Mouse (Mus musculus) CD4-positive, CD25-positive, alpha-beta regulatory T cell, adult 4 months (primary cell): Measurements from ENCODE around the gene Gal3st3. TPM values are rescaled to one million over a fixed set of nuclear protein-coding genes. Genes with fewer than 3 reads are reported as not detected.
"Not testable (repeated sequence)": the region's sequence is repeated elsewhere in the genome, so short reads cannot be mapped to it uniquely, and the experiment has no call there.

Source experiments
- ATAC-seq: one replicate; pipeline ENCODE4 v1.8.0; 2017
- polyA plus RNA-seq, 2 experiments: library from polyadenylated mRNA; unstranded; fragments of 100-300 nt; shearing (Covaris generic); gene quantifications; one replicate each; pipeline ENCODE4 v1.2.1; 2017

Gene Gal3st3
- polyA plus RNA-seq, 2 experiments from 2014 or later = 0.15 TPM; not detected in 1

DNA sequence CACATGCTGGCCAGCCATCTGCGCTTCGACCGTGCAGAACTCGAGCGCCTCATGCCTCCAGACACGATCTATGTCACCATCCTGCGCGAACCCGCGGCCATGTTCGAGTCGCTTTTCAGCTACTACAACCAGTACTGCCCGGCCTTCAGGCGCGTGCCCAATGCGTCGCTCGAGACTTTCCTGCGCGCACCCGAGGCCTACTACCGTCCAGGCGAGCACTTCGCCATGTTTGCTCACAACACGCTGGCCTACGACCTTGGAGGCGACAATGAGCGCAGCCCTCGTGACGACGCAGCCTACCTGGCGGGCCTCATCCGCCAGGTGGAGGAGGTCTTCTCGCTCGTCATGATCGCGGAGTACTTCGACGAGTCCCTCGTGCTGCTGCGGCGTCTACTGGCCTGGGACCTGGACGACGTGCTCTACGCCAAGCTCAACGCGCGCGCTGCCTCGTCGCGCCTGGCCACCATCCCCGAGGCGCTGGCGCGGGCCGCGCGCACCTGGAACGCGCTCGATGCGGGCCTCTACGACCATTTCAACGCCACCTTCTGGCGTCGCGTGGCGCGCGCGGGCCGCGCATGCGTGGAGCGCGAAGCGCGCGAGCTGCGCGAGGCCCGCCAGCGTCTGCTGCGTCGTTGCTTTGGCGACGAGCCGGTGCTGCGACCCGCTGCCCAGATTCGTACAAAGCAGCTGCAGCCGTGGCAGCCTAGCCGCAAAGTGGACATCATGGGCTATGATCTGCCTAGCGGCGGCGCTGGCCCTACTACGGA is 9.0 kb downstream of the Gal3st3 start:
- ATAC-seq = no peak

DNA sequence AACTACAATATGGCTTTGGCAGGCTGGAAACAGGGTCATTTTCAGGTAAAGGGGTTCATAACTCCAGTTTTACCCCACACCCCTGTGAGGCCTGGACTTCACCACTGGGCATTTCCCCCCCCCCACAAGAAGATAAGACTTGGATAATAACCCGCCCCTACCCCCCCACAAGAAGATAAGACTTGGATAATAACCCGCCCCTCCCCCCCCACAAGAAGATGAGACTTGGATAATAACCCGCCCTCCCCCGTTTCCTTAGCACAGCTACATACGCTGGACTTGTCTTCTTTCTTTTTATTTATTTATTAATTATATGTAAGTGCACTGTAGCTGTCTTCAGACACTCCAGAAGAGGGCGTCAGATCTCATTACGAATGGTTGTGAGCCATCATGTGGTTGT is 10.9 kb downstream of the Gal3st3 start:
- ATAC-seq = no peak

DNA sequence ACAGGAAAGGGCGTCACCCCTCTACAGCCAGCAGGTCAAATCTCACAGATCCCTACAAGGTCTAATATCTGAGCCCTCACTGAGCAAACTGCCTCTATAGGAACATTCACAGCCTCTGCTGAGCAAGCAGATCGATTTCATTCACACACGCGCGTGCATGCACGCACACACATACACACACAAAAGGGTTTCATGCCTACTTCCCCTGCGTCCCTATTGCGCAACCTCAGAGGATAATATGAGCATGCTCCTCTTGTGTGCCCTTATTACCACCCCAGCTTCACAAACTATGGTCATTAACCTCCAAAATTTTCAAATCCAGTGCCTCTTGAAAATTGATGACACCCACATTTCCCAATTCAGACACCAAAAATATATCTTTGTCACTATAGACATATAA is 15.1 kb downstream of the Gal3st3 start:
- ATAC-seq = no peak

GRCm38 (mm10) chr19:5323801-5324200 is 25.7 kb downstream of the Gal3st3 start:
- peak; percentile 89 for ATAC-seq

DNA sequence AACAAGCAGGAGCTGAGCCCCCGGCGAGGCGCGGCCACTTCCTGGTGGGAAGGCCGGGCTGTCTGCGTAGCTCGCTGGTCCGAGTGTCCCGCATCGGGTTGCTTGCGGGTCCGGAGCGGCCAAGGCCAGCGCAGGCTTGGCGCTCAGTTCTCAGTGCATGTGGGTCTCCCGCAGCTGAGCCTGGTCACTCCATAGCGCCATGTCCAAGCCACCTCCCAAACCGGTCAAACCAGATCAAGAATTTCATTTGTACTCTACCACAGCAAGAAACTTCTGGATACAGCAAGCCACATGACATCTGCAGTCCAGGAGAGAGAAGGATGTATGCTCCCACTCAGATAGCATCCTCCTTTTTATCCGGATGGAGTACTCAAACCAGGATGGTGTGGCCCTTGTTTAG is 29.8 kb downstream of the Gal3st3 start:
- no peak for ATAC-seq

DNA sequence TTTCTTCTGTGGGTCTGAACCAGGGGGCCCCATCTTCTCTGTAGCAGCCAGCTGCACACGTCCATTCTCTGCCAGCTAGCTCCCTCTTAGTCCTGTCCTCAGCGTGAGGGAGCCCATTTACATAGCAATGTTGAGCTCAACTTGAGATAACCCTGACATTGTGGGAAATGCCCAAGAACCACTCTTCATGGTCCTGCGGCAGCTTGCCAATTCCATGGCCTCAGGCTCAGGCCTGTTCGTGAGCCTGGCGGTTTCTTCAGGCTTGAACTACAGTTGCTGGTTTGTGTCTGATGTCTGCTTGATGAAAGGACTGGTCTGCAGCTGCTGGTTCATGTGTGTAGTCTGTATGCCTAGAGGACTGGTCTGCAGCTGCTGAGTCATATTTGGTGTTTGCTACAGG is 36.6 kb downstream of the Gal3st3 start:
- ATAC-seq = no peak

DNA sequence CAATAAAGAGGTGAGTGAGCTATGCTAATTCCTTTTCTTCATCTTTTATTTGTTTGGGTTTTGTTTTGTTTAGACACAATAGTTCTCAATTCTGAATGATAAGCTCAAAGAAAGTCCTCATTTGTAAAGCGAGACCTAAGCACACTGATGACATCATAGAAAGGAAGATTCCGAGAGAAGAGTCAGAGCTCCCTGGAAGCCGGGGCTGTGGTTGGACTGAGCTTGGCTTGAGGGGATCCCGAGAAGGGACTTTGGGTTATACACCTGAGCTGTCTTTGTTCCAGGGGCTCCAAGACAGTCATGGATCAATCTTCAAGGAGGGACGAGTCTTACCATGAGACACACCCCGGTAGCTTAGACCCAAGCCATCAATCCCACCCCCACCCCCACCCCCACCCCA is 37.3 kb downstream of the Gal3st3 start, which contains the start of gene Catsper1:
Catsper1 (plus strand) TSS at position 301 of the 400 bp plus-strand sequence.
- no peak for ATAC-seq

DNA sequence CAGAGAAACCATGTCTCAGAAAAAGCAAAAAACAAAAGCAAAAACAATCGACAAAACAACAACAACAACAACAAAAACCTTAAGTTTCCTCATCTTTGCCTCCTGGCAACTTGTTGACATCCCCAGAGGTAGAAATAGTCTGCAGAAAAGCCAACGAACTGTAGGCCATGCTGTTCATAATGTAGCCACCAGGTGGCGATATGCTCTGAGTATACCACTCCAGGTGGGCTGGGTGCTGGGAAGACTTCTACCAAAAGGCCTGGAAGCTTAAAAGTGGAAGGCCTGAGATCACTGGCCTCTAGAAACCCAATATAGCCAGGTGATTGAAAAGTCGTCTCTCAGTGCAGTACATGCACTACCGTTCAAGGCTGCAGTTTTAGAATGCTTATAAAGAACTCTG is 39.8 kb downstream of the Gal3st3 start:
- ATAC-seq = no peak

GRCm38 (mm10) chr19:5341360-5341759 is 43.2 kb downstream of the Gal3st3 start:
- ATAC-seq = no peak

DNA sequence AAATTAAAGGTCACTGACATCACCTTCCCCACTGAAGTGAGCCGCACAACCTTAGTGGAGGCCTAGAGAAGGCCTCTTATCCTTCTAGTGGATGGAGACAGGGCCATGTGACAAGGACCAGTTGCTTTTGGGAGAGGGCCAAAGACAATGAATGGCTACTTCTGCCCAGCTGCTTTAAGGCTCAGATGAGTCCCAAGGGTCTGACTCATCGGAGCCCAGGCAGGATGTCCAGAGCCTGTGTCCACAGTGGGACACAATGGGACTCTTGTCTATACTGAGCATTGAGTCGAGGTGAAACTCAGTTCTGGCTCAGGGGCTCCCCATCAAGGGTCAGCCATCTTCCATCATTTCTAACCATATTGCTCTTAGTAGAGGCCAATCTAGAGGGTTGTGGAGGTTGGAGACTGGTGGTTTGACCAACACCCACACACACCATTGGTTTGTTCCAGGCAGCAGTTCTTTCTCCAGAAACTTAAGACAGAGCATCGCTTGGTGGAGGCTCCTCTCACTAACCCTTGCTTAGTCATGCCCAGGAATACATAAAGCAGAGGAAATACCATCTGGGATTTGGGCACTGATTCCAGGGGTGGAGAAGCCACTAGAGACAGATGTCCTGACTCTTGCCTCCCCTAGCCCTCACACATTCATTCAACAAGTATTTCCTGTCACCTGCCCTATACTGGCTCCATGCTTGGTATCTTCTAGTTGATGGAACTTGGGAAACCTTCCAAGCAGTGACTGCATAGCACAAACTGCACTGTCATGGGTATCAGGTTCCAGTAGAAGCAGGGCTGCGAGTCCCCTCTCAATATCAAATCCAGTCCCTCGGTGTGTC is 47.4 kb downstream of the Gal3st3 start:
- ATAC-seq = no peak

GRCm38 (mm10) chr19:5348064-5348463 is 49.9 kb downstream of the Gal3st3 start:
- no peak for ATAC-seq

DNA sequence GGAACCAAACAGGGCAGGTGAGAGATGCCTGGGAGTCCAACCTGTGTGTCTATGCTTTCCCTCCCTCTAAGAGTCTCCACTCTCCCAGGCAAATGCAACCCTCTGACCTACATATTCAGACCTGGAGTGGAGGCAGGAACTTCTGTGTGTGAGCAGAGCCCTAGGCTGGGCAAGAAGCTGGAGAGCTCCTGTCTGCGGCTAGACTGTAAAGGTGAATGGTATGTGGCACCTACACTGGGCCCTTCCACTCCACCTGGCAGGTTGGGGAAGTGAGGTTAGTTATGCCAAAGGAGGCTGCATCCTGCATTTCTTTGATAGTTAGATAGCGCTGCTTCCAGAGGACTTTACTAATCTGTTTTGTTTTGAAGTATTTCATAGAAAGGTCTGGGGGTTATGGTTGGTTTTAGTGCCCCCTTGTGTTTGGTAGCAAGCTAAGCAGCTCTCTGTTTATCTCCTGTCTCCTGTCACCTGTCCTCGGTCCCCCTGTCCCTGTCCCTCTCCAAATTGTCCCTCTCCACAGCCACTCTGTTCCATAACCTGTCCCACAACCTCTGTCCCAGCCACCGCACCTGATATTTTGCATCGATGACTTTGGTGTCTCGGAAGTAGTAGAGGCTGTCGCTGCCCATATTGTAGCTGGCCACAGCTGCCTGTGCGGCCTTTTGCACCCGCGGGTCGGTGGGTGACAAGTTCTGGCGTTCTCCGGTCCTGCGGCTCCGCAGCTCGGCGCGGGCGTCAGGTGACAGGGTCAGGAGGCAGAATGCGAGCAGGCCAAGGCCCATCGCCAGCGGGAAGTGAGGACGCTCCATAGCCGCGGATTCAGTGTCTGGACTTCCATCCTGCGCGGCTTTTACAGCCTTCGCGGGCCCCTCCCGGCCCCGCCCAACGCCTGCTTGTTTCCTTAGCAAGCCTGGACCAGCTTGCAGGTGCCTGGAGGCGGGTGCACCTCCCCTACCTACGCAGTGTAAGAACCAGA is 50.7 kb downstream of the Gal3st3 start:
- peak; percentile 63 for ATAC-seq

DNA sequence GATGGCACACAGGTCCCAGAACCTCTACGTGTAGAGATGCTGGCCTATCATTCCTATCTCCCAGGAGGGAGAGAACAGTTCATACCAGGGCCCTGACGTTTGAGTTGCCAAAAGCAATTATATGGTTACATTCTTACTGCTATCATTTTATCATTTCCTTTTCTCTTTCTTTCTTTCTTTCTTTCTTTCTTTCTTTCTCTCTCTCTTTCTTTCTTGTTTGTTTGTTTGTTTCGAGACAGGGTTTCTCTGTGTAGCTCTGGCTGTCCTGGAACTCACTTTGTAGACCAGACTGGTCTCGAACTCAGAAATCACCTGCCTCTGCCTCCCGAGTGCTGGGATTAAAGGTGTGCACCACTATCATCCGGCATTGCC is 51.4 kb downstream of the Gal3st3 start, which contains the start of gene Cst6:
Cst6 (minus strand) TSS at position 73 of the 372 bp plus-strand sequence.
- not testable (repeated sequence) for ATAC-seq

GRCm38 (mm10) chr19:5353609-5354008 is 55.5 kb downstream of the Gal3st3 start:
- ATAC-seq = no peak

DNA sequence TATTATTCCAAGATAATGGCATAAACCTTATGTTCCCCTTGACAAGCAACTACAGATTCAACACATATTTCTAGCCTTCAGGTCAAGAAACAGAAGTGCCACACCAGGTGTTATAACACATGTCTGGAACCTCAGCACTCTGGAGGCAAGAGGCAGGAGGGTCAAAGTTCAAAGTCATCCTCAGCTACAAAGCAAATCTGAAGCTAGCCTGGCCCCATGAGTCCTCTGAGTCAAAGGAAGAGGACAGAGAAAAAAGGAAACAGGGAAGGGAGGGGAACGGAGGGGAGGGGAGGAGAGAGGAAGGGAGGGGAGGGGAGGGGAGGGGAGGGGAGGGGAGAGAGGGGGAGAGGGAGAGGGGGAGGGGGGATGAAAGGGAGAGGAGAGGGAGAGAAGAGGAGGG is 57.9 kb downstream of the Gal3st3 start:
- no peak for ATAC-seq

Other genes starting within 250 kb of the Gal3st3 start
- gene Rin1, start 247.8 kb upstream of the Gal3st3 start, polyA plus RNA-seq = under 1 TPM; 0.14 to 0.17 TPM
- gene Cd248, start 230.3 kb upstream of the Gal3st3 start, polyA plus RNA-seq = not detected
- not detected for gene Tmem151a, start 212.8 kb upstream of the Gal3st3 start, polyA plus RNA-seq
- gene Yif1a, start 209.8 kb upstream of the Gal3st3 start, polyA plus RNA-seq = 10 to 100 TPM; 58.1 to 67.8 TPM
- under 1 TPM in 1 of 2 experiments, not detected in 1; 0.55 TPM for gene Cnih2, start 199.8 kb upstream of the Gal3st3 start, polyA plus RNA-seq
- gene Rab1b, start 191.3 kb upstream of the Gal3st3 start, polyA plus RNA-seq = 100 to 1,000 TPM in 1 of 2 experiments, 10 to 100 TPM in 1; 91.1 to 113 TPM
- gene Klc2, start 179.8 kb upstream of the Gal3st3 start, polyA plus RNA-seq = 1 to 10 TPM; 4.3 to 5.0 TPM
- 10 to 100 TPM; 16.5 to 21.9 TPM for gene Pacs1, start 25.2 kb upstream of the Gal3st3 start, polyA plus RNA-seq
- 100 to 1,000 TPM; 341 to 465 TPM for gene Sf3b2, start 2.9 kb upstream of the Gal3st3 start, polyA plus RNA-seq
- not detected for gene Catsper1, start 37.4 kb downstream of the Gal3st3 start, polyA plus RNA-seq
- gene Cst6, start 51.2 kb downstream of the Gal3st3 start, polyA plus RNA-seq = 1 to 10 TPM; 2.7 to 3.2 TPM
- 10 to 100 TPM; 46.1 to 57.1 TPM for gene Eif1ad, start 68.4 kb downstream of the Gal3st3 start, polyA plus RNA-seq
- 100 to 1,000 TPM; 246 to 256 TPM for gene Banf1, start 68.8 kb downstream of the Gal3st3 start, polyA plus RNA-seq
- gene Sart1, start 90.4 kb downstream of the Gal3st3 start, polyA plus RNA-seq = 10 to 100 TPM; 18.1 to 30.1 TPM
- not detected for gene Tsga10ip, start 104.2 kb downstream of the Gal3st3 start, polyA plus RNA-seq
- 10 to 100 TPM; 56.0 to 57.2 TPM for gene Drap1, start 126.6 kb downstream of the Gal3st3 start, polyA plus RNA-seq
- gene AI837181, start 126.8 kb downstream of the Gal3st3 start, polyA plus RNA-seq = 10 to 100 TPM; 20.8 to 28.7 TPM
- not detected for gene Fosl1, start 149.2 kb downstream of the Gal3st3 start, polyA plus RNA-seq
- under 1 TPM; 0.48 to 0.83 TPM for gene Ccdc85b, start 159.6 kb downstream of the Gal3st3 start, polyA plus RNA-seq
- 100 to 1,000 TPM in 1 of 2 experiments, 10 to 100 TPM in 1; 86.2 to 159 TPM for gene Fibp, start 162.3 kb downstream of the Gal3st3 start, polyA plus RNA-seq
- gene Ctsw, start 170.2 kb downstream of the Gal3st3 start, polyA plus RNA-seq = 100 to 1,000 TPM; 136 to 191 TPM
- gene Efemp2, start 175.6 kb downstream of the Gal3st3 start, polyA plus RNA-seq = 1 to 10 TPM; 1.5 to 4.6 TPM
- gene Mus81, start 190.1 kb downstream of the Gal3st3 start, polyA plus RNA-seq = 10 to 100 TPM; 44.8 to 51.5 TPM
- 1,000 to 10,000 TPM; 1,977 to 2,151 TPM for gene Cfl1, start 192.1 kb downstream of the Gal3st3 start, polyA plus RNA-seq
- not detected for gene 1700020D05Rik, start 205.5 kb downstream of the Gal3st3 start, polyA plus RNA-seq
- 10 to 100 TPM; 20.2 to 23.6 TPM for gene Snx32, start 212.2 kb downstream of the Gal3st3 start, polyA plus RNA-seq